Mouse (Mus musculus) Patski (cell line): ENCODE results near the gene Ptpn3. TPM values are rescaled to one million over a fixed set of nuclear protein-coding genes. Genes with fewer than 3 reads are reported as not detected.

Experiments
- ATAC-seq: fragments of 100-300 bp; one replicate; pipeline ENCODE4 v1.8.0; 2021
- CTCF ChIA-PET: fragments of 350-600 bp; sonication (Branson Sonifier 250); formaldehyde crosslinking; loops from one replicate; lab custom pipeline; 2022; ENCODE audit warnings: inconsistent platforms; lab: Charles Lee
- POLR2A ChIA-PET: fragments of 350-600 bp; sonication (Branson Sonifier 250); formaldehyde crosslinking; loops from one replicate; lab custom pipeline; 2022; ENCODE audit warnings: antibody characterized with exemption, inconsistent platforms; lab: Charles Lee
- DNase-seq: peaks from one replicate; pipeline ENCODE4 v3.0.0-alpha.2; 2011; ENCODE audit warnings: low read depth, low spot score
- H3K27me3 ChIP-seq: fragments of 371-371 bp; one replicate; pipeline ENCODE4 v1.5.1; 2021
- CTCF ChIP-seq: fragments of 100-300 bp; IDR thresholded peaks from one replicate; pipeline ENCODE4 v1.5.1; 2021
- in situ Hi-C: fragments of 300-500 bp; cut with MboI; formaldehyde crosslinking; loops from 3 replicates; pipeline ENCODE4 v1.11.1; 2018; ENCODE audit warnings: low pct_unique_long_range_greater_than_20kb, mixed read lengths
- polyA plus RNA-seq: library from polyadenylated mRNA; unstranded; gene quantifications from one replicate; pipeline ENCODE4 v1.2.3, GENCODE M21; 2021

Ptpn3 gene
- polyA plus RNA-seq, 1 experiment from 2014 or later = 27.5 TPM

- TF ChIP-seq CTCF = no peak
- ChIA-PET CTCF (no interaction called here), POLR2A (no interaction called here)
- in situ Hi-C loops = no loop called here
- ATAC-seq (no peak), DNase-seq (no peak)
- H3K27me3 ChIP-seq = no peaks in the 10 kb centered on the region
Measured at GRCm38 (mm10) chr4:57162789-57163722, 138.6 kb downstream of the Ptpn3 start.

DNA sequence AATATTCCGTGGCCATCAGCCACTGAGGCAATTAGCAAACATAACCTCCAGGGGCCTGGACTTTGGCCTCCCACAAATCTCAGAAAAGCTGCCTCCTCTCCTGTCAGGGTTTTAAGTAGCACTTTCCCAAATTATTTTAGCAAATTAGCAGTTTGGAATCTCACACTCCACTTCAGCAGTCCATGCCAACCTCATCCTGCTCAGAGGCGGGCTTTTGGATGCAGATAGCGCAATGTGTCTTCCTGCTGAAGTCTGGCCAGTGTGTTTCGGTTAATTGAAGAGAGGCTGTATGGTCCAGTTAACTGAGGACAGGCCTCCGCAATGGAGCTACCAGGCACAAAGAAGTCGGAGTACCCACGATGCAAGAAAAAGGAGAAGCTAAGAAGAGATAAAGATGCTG lies 141.1 kb downstream of the Ptpn3 start:
- CTCF ChIA-PET = no interaction called here
- POLR2A ChIA-PET = interaction anchor here (0.6 kb wide), 1 partner anchor 42 kb away, joined by 3 read pairs; no protein-coding TSS in a partner anchor
- H3K27me3 ChIP-seq = no peaks in the 10 kb centered on the region
- ATAC-seq = no peak
- no peak for DNase-seq
- in situ Hi-C loops = no loop called here
- TF ChIP-seq CTCF = no peak

- H3K27me3 ChIP-seq = no peaks in the 10 kb centered on the region
- no peak for TF ChIP-seq CTCF
- ChIA-PET POLR2A (no interaction called here), CTCF (no interaction called here)
- ATAC-seq (no peak), DNase-seq (no peak)
- in situ Hi-C loops = no loop called here
Measured at GRCm38 (mm10) chr4:57156549-57157169, 145.0 kb downstream of the Ptpn3 start.

GRCm38 (mm10) chr4:57153838-57154237 lies 147.8 kb downstream of the Ptpn3 start:
- no peak for DNase-seq

DNA sequence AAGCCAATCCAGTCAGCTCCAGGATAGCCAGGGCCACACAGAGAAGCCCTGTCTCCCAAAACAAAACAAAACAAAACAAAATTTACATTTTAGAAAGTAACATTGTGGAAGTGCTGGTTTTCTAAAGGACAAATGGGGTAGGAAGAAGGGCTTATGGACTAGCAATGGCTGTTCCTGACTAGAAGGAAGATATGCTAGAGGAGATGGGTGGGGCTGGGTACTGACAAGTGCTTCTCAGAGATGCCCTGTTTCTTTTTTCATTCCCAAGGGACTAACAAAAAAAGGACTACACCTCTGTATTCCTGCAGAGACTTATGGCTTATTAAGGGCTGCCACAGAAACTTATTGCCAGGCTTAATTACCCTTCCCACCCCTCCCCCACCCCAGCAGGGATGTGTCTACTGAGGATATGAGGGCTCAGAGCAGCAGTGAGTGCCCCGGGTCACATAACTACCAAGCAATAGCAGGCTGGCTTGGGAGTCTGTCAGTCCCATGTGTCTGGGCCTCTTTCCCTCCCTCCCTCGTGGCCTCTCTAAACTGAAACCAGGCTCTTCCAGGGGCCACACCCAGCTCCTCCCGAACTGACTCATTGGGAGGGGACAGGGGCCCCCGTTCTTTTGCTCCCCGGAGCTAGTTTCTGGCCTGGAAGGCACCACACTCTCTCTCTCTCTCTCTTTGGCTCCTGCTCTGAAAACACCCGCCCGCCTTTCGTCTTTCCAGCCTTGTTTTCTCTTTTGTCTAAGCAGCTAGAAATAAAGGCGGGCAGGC lies 148.4 kb downstream of the Ptpn3 start:
- POLR2A ChIA-PET = no interaction called here
- no peaks in the 10 kb centered on the region for H3K27me3 ChIP-seq
- in situ Hi-C loops = no loop called here
- no peak for TF ChIP-seq CTCF
- CTCF ChIA-PET = no interaction called here
- ATAC-seq (no peak), DNase-seq (no peak)

More at GRCm38 (mm10) chr4:57153838-57154237, 147.8 kb downstream of the Ptpn3 start:
- H3K27me3 ChIP-seq = no peaks in the 10 kb centered on the region
- in situ Hi-C loops = no loop called here
- ATAC-seq = no peak
- ChIA-PET POLR2A (no interaction called here), CTCF (no interaction called here)
- no peak for TF ChIP-seq CTCF

- DNase-seq (no peak), ATAC-seq (no peak)
- in situ Hi-C loops = loop anchor here (5.0 kb wide), 1 partner anchor 131 kb away; no protein-coding TSS in a partner anchor
- CTCF ChIA-PET = no interaction called here
- H3K27me3 ChIP-seq = peaks cover 2% of the 10 kb centered on the region
- POLR2A ChIA-PET = no interaction called here
- TF ChIP-seq CTCF = no peak
Measured at GRCm38 (mm10) chr4:57148182-57148581, 153.5 kb downstream of the Ptpn3 start.

- ChIA-PET POLR2A (no interaction called here), CTCF (interaction anchor here (0.8 kb wide), 1 partner anchor 27 kb away, joined by 3 read pairs; no protein-coding TSS in a partner anchor)
- in situ Hi-C loops = no loop called here
- ATAC-seq = peak; percentile 78
- H3K27me3 ChIP-seq = peaks cover 8% of the 10 kb centered on the region
- TF ChIP-seq CTCF = peak; percentile 99
- no peak for DNase-seq
Measured at GRCm38 (mm10) chr4:57143026-57143937, 158.4 kb downstream of the Ptpn3 start, which contains the start of gene Epb41l4b. Gene Epb41l4b, minus strand, starts transcription at chr4:57143437.

DNA sequence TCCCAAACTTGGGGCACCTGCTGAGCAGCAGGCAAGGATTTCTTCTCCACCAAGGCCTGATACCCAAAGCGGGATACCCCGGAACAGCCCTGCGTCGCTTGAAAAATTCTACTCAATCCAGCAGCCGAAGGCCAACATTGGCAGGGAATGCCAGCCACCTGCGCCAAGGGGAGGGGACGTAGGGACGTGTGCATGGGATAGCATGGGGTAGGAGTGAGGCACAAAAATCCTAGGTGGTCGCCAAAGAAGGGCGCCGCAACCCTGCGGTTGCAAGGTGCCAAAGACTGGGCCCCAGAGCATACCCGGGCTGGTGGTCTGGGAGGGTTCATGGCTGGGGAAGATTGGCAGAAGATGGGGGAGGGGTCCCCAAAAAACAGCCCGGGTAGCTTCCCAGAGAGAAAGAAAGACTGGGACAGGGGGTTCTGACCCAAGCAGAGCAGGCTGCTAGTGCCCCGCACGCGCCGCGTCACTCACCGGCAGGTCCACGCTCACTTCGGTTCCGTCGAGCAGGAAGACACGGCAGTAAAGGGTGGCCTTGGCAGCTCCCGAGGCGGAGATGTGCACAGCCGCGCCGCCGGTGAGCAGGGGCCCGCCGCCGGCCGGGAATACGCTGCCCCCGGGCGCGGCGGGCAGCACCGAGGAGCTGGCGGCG lies 159.1 kb downstream of the Ptpn3 start:
- peak; percentile 44 for ATAC-seq
- DNase-seq = no peak
- in situ Hi-C loops = no loop called here
- CTCF ChIA-PET = no interaction called here
- TF ChIP-seq CTCF = no peak
- POLR2A ChIA-PET = no interaction called here
- H3K27me3 ChIP-seq = peaks cover 8% of the 10 kb centered on the region

DNA sequence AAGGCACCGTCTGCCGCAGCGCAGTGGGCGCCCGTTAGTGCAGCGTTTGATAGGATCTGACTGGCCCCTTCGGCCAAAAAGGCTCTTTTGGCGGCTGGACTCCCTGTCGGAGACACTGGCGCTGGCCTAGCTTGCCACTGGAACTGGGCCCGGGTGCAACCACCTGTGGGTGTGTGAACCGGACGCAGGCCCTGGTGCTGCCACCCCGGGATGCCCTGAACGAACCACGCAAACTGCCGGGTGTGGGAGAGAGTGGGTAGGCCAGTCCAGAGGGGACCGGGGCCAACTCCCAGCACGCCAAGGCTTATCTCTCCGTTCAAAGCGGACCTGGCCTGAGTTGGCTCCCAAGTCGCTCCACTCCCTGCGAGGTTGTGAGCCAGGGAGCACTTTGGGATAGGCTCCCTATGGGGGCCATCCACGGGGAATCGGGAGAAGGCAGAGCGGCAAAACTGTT lies 159.7 kb downstream of the Ptpn3 start:
- in situ Hi-C loops = no loop called here
- POLR2A ChIA-PET = no interaction called here
- peaks cover 8% of the 10 kb centered on the region for H3K27me3 ChIP-seq
- ATAC-seq = no peak
- TF ChIP-seq CTCF = no peak
- DNase-seq = no peak
- CTCF ChIA-PET = no interaction called here
